Mouse (Mus musculus): ENCODE measurements around the gene Edc3.

- TF ChIP-seq CTCF (IDR thresholded peaks at IDR 0.05; ENCODE audit: control insufficient read depth, insufficient read depth, insufficient read length): no peak
- no peak for TF ChIP-seq USF1 (IDR thresholded peaks at IDR 0.05; ENCODE audit: low read depth)
These were observed 49.2 kb downstream of the Edc3 start for GRCm38 (mm10) chr9:57757578-57757977.

Data from C2C12 (cell line).